Mouse (Mus musculus): ENCODE data around the gene Tdrd3. TPM values are rescaled to one million over a fixed set of nuclear protein-coding genes. Genes with fewer than 3 reads are reported as not detected.

Gene Tdrd3
- polyA plus RNA-seq, 1 experiment from 2014 or later, result 27.0 TPM

DNA sequence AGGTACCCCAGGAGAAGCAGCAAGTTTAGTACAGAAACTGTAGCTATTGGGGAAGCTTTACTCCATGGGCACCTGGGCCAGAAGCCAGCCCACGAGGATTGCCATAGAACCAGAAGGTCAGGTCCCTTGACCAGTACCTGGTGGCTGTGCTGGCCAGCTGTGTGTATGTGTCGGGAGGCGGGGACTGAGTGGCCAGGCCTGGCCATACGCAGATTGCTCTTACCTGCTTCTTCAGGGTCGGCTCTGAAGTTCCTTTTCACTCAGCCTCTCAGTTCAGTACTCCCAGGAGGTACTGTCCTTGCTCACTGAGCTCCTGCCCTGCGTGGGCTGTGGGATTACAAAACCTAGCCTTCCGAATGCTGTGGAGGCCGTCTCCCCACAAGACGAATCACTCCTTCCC is 147.4 kb downstream of the Tdrd3 start:
- Histone ChIP-seq H3K27ac (ENCODE audit: low read depth) (no peak overlapping the region), H3K4me1 (replicated peaks; ENCODE audit: control insufficient read depth, insufficient read depth, low read length) (peaks cover 7% of the 10 kb centered on the region), H3K4me3 (ENCODE audit: low read depth, low read length) (no peak overlapping the region), H3K27me3 (replicated peaks; ENCODE audit: control insufficient read depth, insufficient read depth, low read length) (no peaks in the 10 kb centered on the region), H3K9ac (ENCODE audit: low read length) (no peak overlapping the region), H3K36me3 (ENCODE audit: control insufficient read depth, insufficient read depth, low read length) (no peaks in the 10 kb centered on the region), H3K4me2 (ENCODE audit: low read length) (no peak overlapping the region), H3K9me3 (ENCODE audit: control insufficient read depth, low read length) (no peaks in the 10 kb centered on the region)
- WGBS, result 55% methylated on average over 9 of the region's 9 CpGs
- DNase-seq (ENCODE audit: low spot score), result no peak
- ATAC-seq (replicated peaks; ENCODE audit: low FRiP score, low TSS enrichment, low read depth), result no peak

DNA sequence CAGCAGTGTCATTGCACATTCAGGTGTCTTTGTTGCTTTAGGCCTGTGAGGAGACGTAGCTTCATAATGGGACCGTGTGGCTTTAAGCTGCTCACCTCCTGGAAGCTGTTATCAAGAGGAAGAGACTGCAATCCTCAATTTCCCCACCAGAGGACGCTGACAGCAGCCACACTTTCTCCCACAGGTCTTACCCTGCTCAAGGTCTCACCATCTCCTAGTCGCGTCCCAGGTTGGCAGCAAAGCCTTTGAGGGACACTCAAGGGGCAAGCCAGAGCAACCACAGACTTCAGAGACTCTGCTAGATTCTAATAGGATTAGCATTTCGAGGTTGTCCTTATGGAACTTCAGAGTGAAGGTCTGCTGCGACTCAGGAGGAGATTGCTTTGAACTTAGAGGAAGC is 149.8 kb downstream of the Tdrd3 start:
- Histone ChIP-seq H3K4me2 (ENCODE audit: low read length) (no peak overlapping the region), H3K27me3 (replicated peaks; ENCODE audit: control insufficient read depth, insufficient read depth, low read length) (no peaks in the 10 kb centered on the region), H3K9ac (ENCODE audit: low read length) (no peak overlapping the region), H3K9me3 (ENCODE audit: control insufficient read depth, low read length) (no peaks in the 10 kb centered on the region), H3K27ac (ENCODE audit: low read depth) (no peak overlapping the region), H3K4me3 (ENCODE audit: low read depth, low read length) (no peak overlapping the region), H3K36me3 (ENCODE audit: control insufficient read depth, insufficient read depth, low read length) (no peaks in the 10 kb centered on the region), H3K4me1 (replicated peaks; ENCODE audit: control insufficient read depth, insufficient read depth, low read length) (peaks cover 7% of the 10 kb centered on the region)
- 33% methylated on average over 7 of the region's 7 CpGs for WGBS
- no peak for DNase-seq (ENCODE audit: low spot score)
- no peak for ATAC-seq (replicated peaks; ENCODE audit: low FRiP score, low TSS enrichment, low read depth)

DNA sequence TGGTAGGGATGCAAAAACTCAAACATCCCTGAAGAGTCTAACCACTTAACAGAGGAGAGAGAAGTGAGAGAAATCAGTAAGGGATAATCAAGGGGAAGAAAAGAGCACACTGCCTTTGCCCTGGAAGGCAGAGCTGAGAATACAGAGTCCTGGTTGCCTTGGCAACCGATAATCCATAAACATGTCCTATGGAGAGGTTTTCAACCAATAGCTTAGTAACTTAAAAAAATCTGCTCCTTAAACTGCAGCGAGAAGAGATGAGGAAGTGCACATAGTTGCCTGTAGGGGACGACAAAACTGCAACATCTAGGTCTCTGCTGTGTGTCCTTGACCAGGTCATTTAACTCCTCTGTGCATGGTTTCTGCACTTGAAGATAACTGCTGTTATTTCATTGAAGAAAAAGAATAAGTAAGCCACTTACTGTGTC is 150.6 kb downstream of the Tdrd3 start:
- Histone ChIP-seq H3K27ac (ENCODE audit: low read depth) (no peak overlapping the region), H3K4me1 (replicated peaks; ENCODE audit: control insufficient read depth, insufficient read depth, low read length) (peaks cover 7% of the 10 kb centered on the region), H3K4me2 (ENCODE audit: low read length) (no peak overlapping the region; the same call in 1 of the 2 replicates), H3K36me3 (ENCODE audit: control insufficient read depth, insufficient read depth, low read length) (no peaks in the 10 kb centered on the region), H3K4me3 (ENCODE audit: low read depth, low read length) (no peak overlapping the region), H3K9ac (ENCODE audit: low read length) (no peak overlapping the region), H3K27me3 (replicated peaks; ENCODE audit: control insufficient read depth, insufficient read depth, low read length) (no peaks in the 10 kb centered on the region), H3K9me3 (ENCODE audit: control insufficient read depth, low read length) (no peaks in the 10 kb centered on the region)
- 35% methylated on average over 3 of the region's 3 CpGs for WGBS
- DNase-seq (ENCODE audit: low spot score), result no peak
- peak; percentile 21; the same call in 1 of the 2 replicates for ATAC-seq (replicated peaks; ENCODE audit: low FRiP score, low TSS enrichment, low read depth)

GRCm38 (mm10) chr14:87567626-87568446 is 151.4 kb downstream of the Tdrd3 start:
- Histone ChIP-seq H3K4me1 (replicated peaks; ENCODE audit: control insufficient read depth, insufficient read depth, low read length) (peaks cover 7% of the 10 kb centered on the region), H3K4me2 (ENCODE audit: low read length) (peak overlapping the region; percentile 42), H3K9ac (ENCODE audit: low read length) (no peak overlapping the region), H3K27me3 (replicated peaks; ENCODE audit: control insufficient read depth, insufficient read depth, low read length) (no peaks in the 10 kb centered on the region), H3K4me3 (ENCODE audit: low read depth, low read length) (peak overlapping the region; percentile 6), H3K27ac (ENCODE audit: low read depth) (no peak overlapping the region), H3K9me3 (ENCODE audit: control insufficient read depth, low read length) (no peaks in the 10 kb centered on the region), H3K36me3 (ENCODE audit: control insufficient read depth, insufficient read depth, low read length) (no peaks in the 10 kb centered on the region)
- WGBS, result 13% methylated on average over 20 of the region's 20 CpGs
- DNase-seq (ENCODE audit: low spot score) (peak; percentile 64), ATAC-seq (replicated peaks; ENCODE audit: low FRiP score, low TSS enrichment, low read depth) (peak; percentile 59; the same call in 1 of the 2 replicates)

- peak overlapping the region; percentile 6 for H3K4me3 ChIP-seq (ENCODE audit: low read depth, low read length)
- H3K4me1 ChIP-seq (replicated peaks; ENCODE audit: control insufficient read depth, insufficient read depth, low read length), result peaks cover 7% of the 10 kb centered on the region
- H3K4me2 ChIP-seq (ENCODE audit: low read length), result peak overlapping the region; percentile 42
- H3K9me3 ChIP-seq (ENCODE audit: control insufficient read depth, low read length), result no peaks in the 10 kb centered on the region
- DNase-seq (ENCODE audit: low spot score) (peak; percentile 61), ATAC-seq (replicated peaks; ENCODE audit: low FRiP score, low TSS enrichment, low read depth) (no peak)
- no peaks in the 10 kb centered on the region for H3K27me3 ChIP-seq (replicated peaks; ENCODE audit: control insufficient read depth, insufficient read depth, low read length)
- no peak overlapping the region for H3K27ac ChIP-seq (ENCODE audit: low read depth)
- no peak overlapping the region for H3K9ac ChIP-seq (ENCODE audit: low read length)
- 21% methylated on average over 15 of the region's 15 CpGs for WGBS
- no peaks in the 10 kb centered on the region for H3K36me3 ChIP-seq (ENCODE audit: control insufficient read depth, insufficient read depth, low read length)
Observed at GRCm38 (mm10) chr14:87568447-87568908, 152.0 kb downstream of the Tdrd3 start.

DNA sequence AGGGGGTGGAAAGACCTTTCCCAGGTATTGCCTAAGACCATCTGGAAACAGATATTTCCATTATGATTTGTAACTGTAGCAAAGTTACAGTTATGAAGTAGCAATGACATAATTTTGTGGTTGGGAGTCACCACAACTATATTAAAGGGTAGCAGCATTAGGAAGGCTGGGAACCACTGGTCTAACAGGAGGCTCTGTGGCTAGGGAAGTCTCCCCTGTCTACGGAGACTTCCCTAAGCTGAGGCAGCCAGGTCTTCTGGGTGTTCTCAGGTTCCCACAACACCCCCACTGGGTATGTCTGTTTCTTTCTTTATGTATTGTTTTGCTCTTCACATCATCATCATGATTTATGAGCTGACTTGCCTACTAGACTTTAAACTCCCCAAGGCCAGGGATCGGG is 153.0 kb downstream of the Tdrd3 start:
- Histone ChIP-seq H3K4me3 (ENCODE audit: low read depth, low read length) (no peak overlapping the region), H3K4me2 (ENCODE audit: low read length) (no peak overlapping the region), H3K27me3 (replicated peaks; ENCODE audit: control insufficient read depth, insufficient read depth, low read length) (no peaks in the 10 kb centered on the region), H3K36me3 (ENCODE audit: control insufficient read depth, insufficient read depth, low read length) (no peaks in the 10 kb centered on the region), H3K27ac (ENCODE audit: low read depth) (no peak overlapping the region), H3K9ac (ENCODE audit: low read length) (no peak overlapping the region), H3K4me1 (replicated peaks; ENCODE audit: control insufficient read depth, insufficient read depth, low read length) (peaks cover 7% of the 10 kb centered on the region), H3K9me3 (ENCODE audit: control insufficient read depth, low read length) (no peaks in the 10 kb centered on the region)
- 55% methylated on average over 2 of the region's 2 CpGs for WGBS
- ATAC-seq (replicated peaks; ENCODE audit: low FRiP score, low TSS enrichment, low read depth), result no peak
- no peak for DNase-seq (ENCODE audit: low spot score)

DNA sequence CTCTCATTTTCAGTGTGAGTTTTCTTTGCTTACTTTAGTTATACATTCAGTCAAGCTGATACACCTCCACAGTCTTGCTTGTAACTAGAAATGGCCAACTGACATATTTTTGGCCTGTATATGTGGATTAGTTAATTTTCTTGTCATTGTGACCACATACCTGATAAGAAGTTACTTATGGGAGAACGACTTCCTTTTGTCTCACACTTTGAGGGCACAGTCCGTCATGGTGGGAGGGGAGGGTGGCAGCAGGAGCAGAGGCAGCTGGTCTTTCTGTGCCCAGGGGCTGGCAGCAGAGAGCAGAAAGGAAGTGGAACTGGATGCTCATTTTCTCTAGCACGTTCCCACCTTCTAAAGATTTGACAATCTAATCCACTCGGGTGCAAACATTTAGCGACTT is 156.0 kb downstream of the Tdrd3 start:
- no peak overlapping the region for H3K4me2 ChIP-seq (ENCODE audit: low read length)
- WGBS, result 70% methylated on average over 5 of the region's 5 CpGs
- no peak overlapping the region for H3K27ac ChIP-seq (ENCODE audit: low read depth)
- no peak overlapping the region for H3K9ac ChIP-seq (ENCODE audit: low read length)
- no peaks in the 10 kb centered on the region for H3K9me3 ChIP-seq (ENCODE audit: control insufficient read depth, low read length)
- H3K36me3 ChIP-seq (ENCODE audit: control insufficient read depth, insufficient read depth, low read length), result no peaks in the 10 kb centered on the region
- peaks cover 7% of the 10 kb centered on the region for H3K4me1 ChIP-seq (replicated peaks; ENCODE audit: control insufficient read depth, insufficient read depth, low read length)
- H3K27me3 ChIP-seq (replicated peaks; ENCODE audit: control insufficient read depth, insufficient read depth, low read length), result no peaks in the 10 kb centered on the region
- ATAC-seq (replicated peaks; ENCODE audit: low FRiP score, low TSS enrichment, low read depth) (no peak), DNase-seq (ENCODE audit: low spot score) (no peak)
- H3K4me3 ChIP-seq (ENCODE audit: low read depth, low read length), result no peak overlapping the region

GRCm38 (mm10) chr14:87582610-87583009 is 166.2 kb downstream of the Tdrd3 start:
- Histone ChIP-seq H3K9ac (ENCODE audit: low read length) (no peak overlapping the region), H3K27me3 (replicated peaks; ENCODE audit: control insufficient read depth, insufficient read depth, low read length) (no peaks in the 10 kb centered on the region), H3K4me1 (replicated peaks; ENCODE audit: control insufficient read depth, insufficient read depth, low read length) (no peaks in the 10 kb centered on the region), H3K27ac (ENCODE audit: low read depth) (no peak overlapping the region), H3K4me2 (ENCODE audit: low read length) (no peak overlapping the region), H3K36me3 (ENCODE audit: control insufficient read depth, insufficient read depth, low read length) (no peaks in the 10 kb centered on the region), H3K4me3 (ENCODE audit: low read depth, low read length) (no peak overlapping the region), H3K9me3 (ENCODE audit: control insufficient read depth, low read length) (no peaks in the 10 kb centered on the region)
- DNase-seq (ENCODE audit: low spot score), result no peak
- no peak for ATAC-seq (replicated peaks; ENCODE audit: low FRiP score, low TSS enrichment, low read depth)
- 85% methylated on average over 3 of the region's 3 CpGs for WGBS

All from intestine, embryonic 14.5 days (tissue).